Comparison of ENCODE assay signal across 16 mouse cellular contexts in the genomic region with DNA sequence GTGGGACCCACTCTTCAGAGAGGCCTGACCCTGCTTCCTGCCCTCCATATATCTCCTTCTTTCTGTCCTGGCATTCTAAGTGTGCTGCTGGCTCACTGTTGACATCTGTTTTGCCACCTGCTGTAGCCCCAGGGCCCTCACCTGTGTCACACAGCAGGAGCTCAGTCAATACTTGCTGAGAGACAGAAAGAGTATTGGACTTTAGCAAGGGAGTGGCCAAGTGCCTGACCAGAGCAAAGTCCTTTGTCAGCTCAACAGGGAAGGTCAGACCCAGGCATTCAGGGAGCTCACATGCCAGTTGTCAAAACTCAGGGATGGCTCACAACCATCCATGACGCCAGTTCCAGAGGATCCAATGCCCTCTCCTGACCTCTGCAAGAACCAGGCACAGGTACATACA. TPM values are rescaled to one million over a fixed set of nuclear protein-coding genes. Genes with fewer than 3 reads are reported as not detected.
DNase-seq lines count a peak whose midpoint lies in the region; ATAC-seq and TF ChIP-seq lines count a peak whose summit lies in the region.
"Had no signal": no experiment of that assay in that cellular context is flagged by ENCODE, and none has a peak within 500 bp of the region (broad histone marks: within the 10 kb centered on the region; RNA-seq: fewer than 3 reads in every experiment).

No protein-coding gene starts in this region.

- no peak overlapping the region for H3K4me3 ChIP-seq in kidney, postnatal 0 days (replicated peaks; ENCODE audit: low read depth, low read length)
- no peak overlapping the region for H3K4me3 ChIP-seq in kidney, embryonic 15.5 days (replicated peaks)
- no peak overlapping the region for H3K4me3 ChIP-seq in liver, postnatal 0 days (ENCODE audit: low read depth, low read length)
- H3K4me3 ChIP-seq: embryonic facial prominence, embryonic 15.5 days; forebrain, embryonic 12.5 days; heart, embryonic 15.5 days; hindbrain, embryonic 10.5 days; left cerebral cortex, adult 2 months had no signal

- DNase-seq in kidney, postnatal 0 days (ENCODE audit: low spot score): no peak
- peak; percentile 60 to 64 for DNase-seq in kidney, postnatal 36 days
- DNase-seq in liver, postnatal 0 days: peak; percentile 37
- DNase-seq in gastrocnemius, postnatal 14 days: no peak
- no peak for DNase-seq in gastrocnemius, postnatal 4 days (ENCODE audit: low spot score in 2 of 2)
- DNase-seq in left cerebral cortex, adult 8-10 months (ENCODE audit: low spot score in 2 of 2): no peak
- DNase-seq: cerebellum, postnatal 10 days; embryo, embryonic 11 days; midbrain, embryonic 14.5 days; thymus, adult 2 months had no signal

- TF ChIP-seq CTCF in kidney, postnatal 0 days (IDR thresholded peaks at IDR 0.05; ENCODE audit: low read depth): no peak
- no peak for TF ChIP-seq CTCF in liver, postnatal 0 days (IDR thresholded peaks at IDR 0.05; ENCODE audit: low read depth)

- H3K27ac ChIP-seq in kidney, postnatal 0 days: no peak overlapping the region
- no peak overlapping the region for H3K27ac ChIP-seq in kidney, embryonic 15.5 days
- H3K27ac ChIP-seq in liver, postnatal 0 days (ENCODE audit: low read depth): peak overlapping the region; percentile 81
- H3K27ac ChIP-seq: embryonic facial prominence, embryonic 15.5 days; forebrain, embryonic 12.5 days; heart, embryonic 15.5 days; hindbrain, embryonic 10.5 days; left cerebral cortex, adult 2 months had no signal

- no peaks in the 10 kb centered on the region for H3K27me3 ChIP-seq in kidney, postnatal 0 days (ENCODE audit: insufficient read depth, low read length)
- H3K27me3 ChIP-seq in kidney, embryonic 15.5 days: no peaks in the 10 kb centered on the region
- no peaks in the 10 kb centered on the region for H3K27me3 ChIP-seq in liver, postnatal 0 days (ENCODE audit: insufficient read depth, low read length)
- H3K27me3 ChIP-seq: embryonic facial prominence, embryonic 15.5 days; forebrain, embryonic 12.5 days; heart, embryonic 15.5 days had no signal

- H3K4me1 ChIP-seq in kidney, postnatal 0 days (replicated peaks; ENCODE audit: insufficient read depth, low read length): no peaks in the 10 kb centered on the region
- H3K4me1 ChIP-seq in kidney, embryonic 15.5 days: peaks cover 7% of the 10 kb centered on the region
- peaks cover 26% of the 10 kb centered on the region for H3K4me1 ChIP-seq in liver, postnatal 0 days (ENCODE audit: insufficient read depth)
- H3K4me1 ChIP-seq: embryonic facial prominence, embryonic 15.5 days; forebrain, embryonic 12.5 days; hindbrain, embryonic 10.5 days had no signal

- WGBS in kidney, postnatal 0 days: 86% methylated on average over 1 of the region's 1 CpGs
- 65% methylated on average over 1 of the region's 1 CpGs for WGBS in kidney, embryonic 15.5 days
- 65% methylated on average over 1 of the region's 1 CpGs for WGBS in liver, postnatal 0 days (ENCODE audit: insufficient replicate concordance)

- ATAC-seq in kidney, postnatal 0 days (replicated peaks; ENCODE audit: low FRiP score, low read depth): peak; percentile 69
- no peak for ATAC-seq in kidney, embryonic 15.5 days (replicated peaks; ENCODE audit: low FRiP score)
- peak; percentile 88 for ATAC-seq in liver, postnatal 0 days

- no peak overlapping the region for H3K9ac ChIP-seq in kidney, postnatal 0 days (ENCODE audit: low read depth, low read length)
- no peak overlapping the region for H3K9ac ChIP-seq in kidney, embryonic 15.5 days
- H3K9ac ChIP-seq in liver, postnatal 0 days (replicated peaks): no peak overlapping the region
- H3K9ac ChIP-seq: embryonic facial prominence, embryonic 15.5 days; forebrain, embryonic 12.5 days; heart, embryonic 15.5 days had no signal

- H3K4me2 ChIP-seq in kidney, postnatal 0 days (ENCODE audit: low read length): no peak overlapping the region
- H3K4me2 ChIP-seq in kidney, embryonic 15.5 days: no peak overlapping the region
- H3K4me2 ChIP-seq in liver, postnatal 0 days (ENCODE audit: low read depth, low read length): no peak overlapping the region
- H3K4me2 ChIP-seq: embryonic facial prominence, embryonic 15.5 days; forebrain, embryonic 12.5 days; heart, embryonic 15.5 days had no signal

- H3K9me3 ChIP-seq in kidney, postnatal 0 days (replicated peaks; ENCODE audit: low read length): no peaks in the 10 kb centered on the region
- H3K9me3 ChIP-seq in kidney, embryonic 15.5 days (replicated peaks): no peaks in the 10 kb centered on the region
- H3K9me3 ChIP-seq in liver, postnatal 0 days (ENCODE audit: low read length): no peaks in the 10 kb centered on the region
- H3K9me3 ChIP-seq: embryonic facial prominence, embryonic 15.5 days; forebrain, embryonic 12.5 days; heart, embryonic 15.5 days; hindbrain, embryonic 10.5 days had no signal

- intact Hi-C loops in gastrocnemius, postnatal 14 days (cut with DNase I; ENCODE audit: low total_unique reads): no loop called here

- TF ChIP-seq EP300 in liver, postnatal 0 days (IDR thresholded peaks at IDR 0.05; ENCODE audit: low read depth): peak; percentile 46

- H3K36me3 ChIP-seq in kidney, postnatal 0 days (ENCODE audit: insufficient read depth, low read length): 0 out of 2 replicates have a peak, but pooled peaks cover 5% of the 10 kb centered on the region
- H3K36me3 ChIP-seq in kidney, embryonic 15.5 days: peaks cover 11% of the 10 kb centered on the region
- peaks cover 72% of the 10 kb centered on the region for H3K36me3 ChIP-seq in liver, postnatal 0 days (replicated peaks; ENCODE audit: insufficient read depth, low read length)
- H3K36me3 ChIP-seq: forebrain, embryonic 12.5 days; heart, embryonic 15.5 days had no signal

RNA-seq across cellular contexts. Expression of a gene that starts 9.4 kb away (rescaled TPM):
- 14.4 and 15.5 TPM in 2 replicates for polyA plus RNA-seq in kidney, postnatal 0 days (2015; fragmentation: Nextera tagmentation; extraction: Ambion mirVana)
- polyA plus RNA-seq in kidney, embryonic 15.5 days (2015; fragmentation: Nextera tagmentation; extraction: Ambion mirVana): 15.5 and 17.1 TPM in 2 replicates
- polyA plus RNA-seq in liver, postnatal 0 days (2015; fragmentation: Nextera tagmentation; extraction: Ambion mirVana): 46.2 and 53.3 TPM in 2 replicates
- 10 to 100 TPM; 12.1 to 13.0 TPM for total RNA-seq in gastrocnemius, postnatal 14 days (2021)
- total RNA-seq in gastrocnemius, postnatal 4 days (2021): 10 to 100 TPM; 14.0 to 15.5 TPM
- 10 to 100 TPM; 19.2 to 21.4 (median 20.1) TPM for total RNA-seq in left cerebral cortex, adult 8-10 months (2022)

RNA-seq across cellular contexts. Expression of a gene that starts 24.4 kb away (rescaled TPM):
- polyA plus RNA-seq in kidney, postnatal 0 days (2015; fragmentation: Nextera tagmentation; extraction: Ambion mirVana): 19.0 and 21.3 TPM in 2 replicates
- 43.1 and 45.3 TPM in 2 replicates for polyA plus RNA-seq in kidney, embryonic 15.5 days (2015; fragmentation: Nextera tagmentation; extraction: Ambion mirVana)
- 7.2 and 9.1 TPM in 2 replicates for polyA plus RNA-seq in liver, postnatal 0 days (2015; fragmentation: Nextera tagmentation; extraction: Ambion mirVana)
- total RNA-seq in gastrocnemius, postnatal 14 days (2021): 1 to 10 TPM; 9.8 to 9.9 TPM
- 10 to 100 TPM; 17.1 to 19.7 TPM for total RNA-seq in gastrocnemius, postnatal 4 days (2021)
- total RNA-seq in left cerebral cortex, adult 8-10 months (2022): 10 to 100 TPM; 23.7 to 29.5 (median 26.1) TPM

RNA-seq across cellular contexts. Expression of a gene that starts 47.7 kb away (rescaled TPM):
- polyA plus RNA-seq in kidney, postnatal 0 days (2015; fragmentation: Nextera tagmentation; extraction: Ambion mirVana): 30.0 and 32.5 TPM in 2 replicates
- polyA plus RNA-seq in kidney, embryonic 15.5 days (2015; fragmentation: Nextera tagmentation; extraction: Ambion mirVana): 39.4 and 40.9 TPM in 2 replicates
- 15.0 and 15.1 TPM in 2 replicates for polyA plus RNA-seq in liver, postnatal 0 days (2015; fragmentation: Nextera tagmentation; extraction: Ambion mirVana)
- total RNA-seq in gastrocnemius, postnatal 14 days (2021): 10 to 100 TPM; 11.3 to 12.6 TPM
- 10 to 100 TPM; 17.5 to 21.9 TPM for total RNA-seq in gastrocnemius, postnatal 4 days (2021)
- 10 to 100 TPM; 22.1 to 23.0 (median 22.5) TPM for total RNA-seq in left cerebral cortex, adult 8-10 months (2022)

RNA-seq across cellular contexts. Expression of a gene that starts 47.8 kb away (rescaled TPM):
- 2.0 and 2.2 TPM in 2 replicates for polyA plus RNA-seq in kidney, postnatal 0 days (2015; fragmentation: Nextera tagmentation; extraction: Ambion mirVana)
- polyA plus RNA-seq in kidney, embryonic 15.5 days (2015; fragmentation: Nextera tagmentation; extraction: Ambion mirVana): 5.5 TPM in 2 replicates
- polyA plus RNA-seq in liver, postnatal 0 days (2015; fragmentation: Nextera tagmentation; extraction: Ambion mirVana): 1.2 TPM in 2 replicates
- total RNA-seq in gastrocnemius, postnatal 14 days (2021): 1 to 10 TPM; 6.0 to 8.7 TPM
- total RNA-seq in gastrocnemius, postnatal 4 days (2021): 10 to 100 TPM in 1 of 2 experiments, 1 to 10 TPM in 1; 9.8 to 10.5 TPM
- total RNA-seq in left cerebral cortex, adult 8-10 months (2022): 10 to 100 TPM; 11.1 to 12.9 (median 12.1) TPM

Comparison
In these comparisons a context has a peak if more than half of its experiments do, and no peak if none do; other contexts are left out.
1. DNase-seq: peak in kidney, postnatal 36 days (2 of 2) and liver, postnatal 0 days (single experiment); none in kidney, postnatal 0 days (single experiment), gastrocnemius, postnatal 14 days (single experiment), gastrocnemius, postnatal 4 days (0 of 2) and left cerebral cortex, adult 8-10 months (0 of 2).